Mouse (Mus musculus) hindbrain, embryonic 12.5 days (tissue): ENCODE measurements around the gene Il10rb. TPM values are rescaled to one million over a fixed set of nuclear protein-coding genes. Genes with fewer than 3 reads are reported as not detected.
"Not testable (repeated sequence)": the region's sequence is repeated elsewhere in the genome, so short reads cannot be mapped to it uniquely, and the experiment has no call there.

Experiments used
- ATAC-seq: fragments of 200-750 bp; cut with Nextera tagmentation; 2 replicates; pipeline ENCODE4 v1.8.0; 2017; ENCODE audit warnings: moderate TSS enrichment; ENCODE audit not compliant: low FRiP score
- H3K27ac ChIP-seq: fragments of 300-500 bp; sonication (generic); 2 replicates; pipeline ENCODE4 v1.5.1; 2016; ENCODE audit warnings: mild to moderate bottlenecking
- H3K27me3 ChIP-seq: fragments of 300-500 bp; sonication (generic); 2 replicates; pipeline ENCODE4 v1.6.1; 2016; ENCODE audit warnings: mild to moderate bottlenecking
- H3K36me3 ChIP-seq: fragments of 300-500 bp; sonication (generic); 2 replicates; pipeline ENCODE4 v1.6.1; 2016; ENCODE audit warnings: mild to moderate bottlenecking
- H3K4me1 ChIP-seq: fragments of 300-500 bp; sonication (generic); 2 replicates; pipeline ENCODE4 v1.6.1; 2016
- H3K4me2 ChIP-seq: fragments of 300-500 bp; sonication (generic); replicated peaks from 2 replicates; pipeline ENCODE4 v1.6.1; 2016; ENCODE audit warnings: mild to moderate bottlenecking
- H3K4me3 ChIP-seq: fragments of 300-500 bp; sonication (generic); 2 replicates; pipeline ENCODE4 v1.5.1; 2016; ENCODE audit warnings: mild to moderate bottlenecking
- H3K9ac ChIP-seq: fragments of 300-500 bp; sonication (generic); 2 replicates; pipeline ENCODE4 v1.6.1; 2016; ENCODE audit warnings: mild to moderate bottlenecking, moderate library complexity
- H3K9me3 ChIP-seq: fragments of 300-500 bp; sonication (generic); replicated peaks from 2 replicates; pipeline ENCODE4 v1.6.1; 2016; ENCODE audit warnings: mild to moderate bottlenecking
- WGBS: fragments of 180-500 bp; shearing (Covaris S2); methylation state at CpG from one replicate; pipeline ENCODE4 v1.1.7; 2016; 5-methylcytosine and 5-hydroxymethylcytosine counted together
- polyA plus RNA-seq: library from polyadenylated mRNA; unstranded; fragments of >200 nt; fragmentation: Nextera tagmentation; extraction: Ambion mirVana; gene quantifications from 2 replicates; pipeline ENCODE4 v1.2.1, GENCODE M21; 2016

The Il10rb gene
- polyA plus RNA-seq, 1 experiment from 2014 or later: 8.5 TPM

DNA sequence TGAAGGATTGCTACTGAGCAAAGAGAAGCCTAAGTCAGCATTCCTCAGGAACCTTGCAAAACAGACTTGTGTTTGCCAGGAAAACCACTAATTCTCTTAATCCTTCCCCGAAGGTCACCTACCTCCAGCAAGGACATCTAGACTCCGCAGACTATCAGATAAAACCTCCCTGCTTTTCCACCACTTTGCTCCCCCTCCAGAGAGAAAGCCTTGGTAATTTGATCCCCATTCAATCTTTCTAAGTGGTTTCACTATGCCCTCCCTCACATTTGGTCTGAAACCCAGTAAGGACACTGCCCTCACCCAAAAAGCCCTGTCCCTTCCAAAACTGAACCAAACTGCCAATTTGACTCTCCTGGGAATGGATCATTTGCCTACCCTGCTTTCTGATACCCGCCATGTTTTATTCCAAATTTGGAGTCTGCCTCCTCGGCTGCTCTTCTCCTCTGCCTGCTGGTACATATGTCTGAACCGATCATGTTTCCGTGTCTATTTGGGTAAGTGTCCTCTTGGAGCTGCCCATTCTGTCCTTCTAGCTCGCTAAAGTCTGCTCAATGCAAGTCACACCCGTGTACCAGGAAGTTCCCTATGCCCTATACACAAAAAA, 22.4 kb downstream of the Il10rb start:
- Histone ChIP-seq H3K4me1 (peaks cover 5% of the 10 kb centered on the region; the same call in 1 of the 2 replicates), H3K9ac (no peak overlapping the region), H3K27ac (no peak overlapping the region), H3K9me3 (no peaks in the 10 kb centered on the region), H3K4me3 (no peak overlapping the region), H3K36me3 (no peaks in the 10 kb centered on the region), H3K4me2 (no peak overlapping the region), H3K27me3 (no peaks in the 10 kb centered on the region)
- 73% methylated on average over 8 of the region's 8 CpGs for WGBS
- ATAC-seq: no peak

DNA sequence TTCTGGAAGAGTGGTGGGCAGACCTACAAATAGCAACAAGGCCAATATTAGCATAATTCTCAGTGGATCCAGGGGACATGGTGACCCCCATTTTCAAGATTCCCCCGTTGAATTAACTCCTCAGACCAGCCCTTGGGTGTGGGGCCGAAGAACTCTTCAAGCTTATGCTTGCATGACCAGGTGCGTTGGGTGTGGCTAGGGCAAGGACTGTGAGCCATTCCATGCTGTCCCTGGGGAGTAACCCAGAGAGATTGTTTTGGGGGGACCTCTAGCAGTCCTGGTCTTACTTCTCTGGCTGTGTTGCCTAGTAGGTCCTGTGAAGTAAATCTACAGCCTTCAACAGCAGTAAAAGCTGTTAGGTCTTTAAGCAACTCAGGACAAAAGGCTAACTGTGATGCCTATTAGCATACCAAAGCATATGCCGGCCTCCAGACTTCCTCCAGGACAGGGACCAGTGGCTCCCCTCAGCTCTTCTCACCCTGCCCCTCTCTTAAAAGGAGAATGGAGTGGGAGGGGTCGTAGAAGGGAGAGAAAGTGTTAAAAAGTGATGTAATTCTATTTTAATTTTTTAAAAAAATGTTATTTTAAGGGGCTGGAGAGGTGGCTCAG, 26.9 kb downstream of the Il10rb start:
- Histone ChIP-seq H3K27me3 (no peaks in the 10 kb centered on the region), H3K4me3 (no peak overlapping the region), H3K9ac (no peak overlapping the region), H3K4me2 (no peak overlapping the region), H3K9me3 (no peaks in the 10 kb centered on the region), H3K27ac (no peak overlapping the region), H3K4me1 (peaks cover 5% of the 10 kb centered on the region; the same call in 1 of the 2 replicates), H3K36me3 (no peaks in the 10 kb centered on the region)
- ATAC-seq: no peak
- 29% methylated on average over 5 of the region's 5 CpGs for WGBS

DNA sequence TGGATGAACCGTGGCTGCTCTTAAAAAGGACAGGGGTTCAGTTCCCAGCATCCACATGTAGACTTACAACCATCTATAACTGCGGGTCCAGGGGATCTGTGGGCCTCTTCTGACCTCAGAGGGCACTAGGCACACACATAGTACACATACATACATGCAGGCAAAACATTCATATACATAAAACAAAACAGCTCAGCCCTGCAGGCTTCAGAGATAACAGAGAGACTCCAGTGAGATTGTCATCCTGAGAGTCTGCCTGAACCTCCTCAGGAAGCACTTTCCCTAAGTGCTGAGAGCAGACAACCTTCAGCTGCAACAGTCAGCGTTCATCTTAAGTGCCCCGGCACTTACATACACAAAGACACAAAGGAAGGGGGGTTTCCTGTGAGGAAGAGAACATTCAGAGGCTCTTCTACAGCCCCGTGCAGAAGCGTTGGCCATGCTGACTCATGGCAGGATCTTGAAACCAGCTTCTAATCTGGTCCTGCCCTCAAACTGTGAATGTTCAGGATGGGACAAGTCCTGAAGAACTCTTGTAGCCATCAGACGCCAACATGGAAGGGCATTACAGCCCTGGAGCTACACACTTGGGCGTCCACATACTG, 27.5 kb downstream of the Il10rb start:
- no peaks in the 10 kb centered on the region for H3K9me3 ChIP-seq
- no peak overlapping the region for H3K27ac ChIP-seq
- no peak overlapping the region for H3K9ac ChIP-seq
- no peaks in the 10 kb centered on the region for H3K27me3 ChIP-seq
- H3K4me2 ChIP-seq: no peak overlapping the region
- no peak overlapping the region for H3K4me3 ChIP-seq
- 61% methylated on average over 8 of the region's 8 CpGs for WGBS
- no peak for ATAC-seq
- H3K36me3 ChIP-seq: no peaks in the 10 kb centered on the region
- H3K4me1 ChIP-seq: peaks cover 5% of the 10 kb centered on the region; the same call in 1 of the 2 replicates

DNA sequence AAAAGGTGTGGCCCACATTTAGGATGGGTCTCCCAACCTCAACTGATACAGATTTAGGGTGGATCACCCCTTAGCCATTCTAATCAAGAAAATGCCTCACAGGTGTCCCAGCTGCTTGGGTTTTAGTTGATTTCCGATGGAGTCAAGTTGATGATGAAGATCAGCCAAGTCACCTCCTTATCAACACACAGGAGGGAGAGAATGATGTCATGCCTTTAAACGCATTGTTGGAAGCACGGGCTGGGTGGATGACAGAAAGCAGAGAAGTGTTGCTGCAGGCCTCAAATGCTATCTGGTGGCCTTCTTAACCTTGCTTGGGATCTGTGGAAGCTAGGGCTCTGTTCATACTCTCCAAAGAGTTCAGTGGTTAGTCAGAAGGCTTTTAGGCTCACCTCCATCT, 28.2 kb downstream of the Il10rb start:
- H3K9me3 ChIP-seq: no peaks in the 10 kb centered on the region
- peaks cover 5% of the 10 kb centered on the region; the same call in 1 of the 2 replicates for H3K4me1 ChIP-seq
- H3K9ac ChIP-seq: no peak overlapping the region
- H3K27me3 ChIP-seq: no peaks in the 10 kb centered on the region
- no peak overlapping the region for H3K4me3 ChIP-seq
- H3K4me2 ChIP-seq: no peak overlapping the region
- no peaks in the 10 kb centered on the region for H3K36me3 ChIP-seq
- 89% methylated on average over 3 of the region's 3 CpGs for WGBS
- no peak overlapping the region for H3K27ac ChIP-seq
- ATAC-seq: no peak

DNA sequence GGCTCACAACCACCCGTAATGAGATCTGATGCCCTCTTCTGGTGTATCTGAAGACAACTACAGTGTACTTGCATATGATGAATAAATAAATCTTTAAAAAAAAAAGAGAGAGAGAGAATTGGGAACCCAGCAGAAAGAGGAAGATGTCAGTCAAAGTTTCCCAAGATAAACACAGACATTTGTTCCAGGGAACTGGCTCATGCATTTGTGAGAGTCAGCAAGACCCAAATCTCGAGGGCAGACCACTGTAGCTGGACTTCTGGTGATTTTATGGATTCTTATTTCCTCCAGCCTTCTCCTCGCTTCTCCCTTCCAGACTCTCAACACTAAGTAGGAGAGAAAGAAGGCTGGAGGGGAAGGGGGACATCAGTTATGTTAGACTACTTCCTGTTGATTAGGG, 32.1 kb downstream of the Il10rb start:
- 80% methylated on average over 3 of the region's 3 CpGs for WGBS
- no peak overlapping the region for H3K27ac ChIP-seq
- no peak overlapping the region for H3K9ac ChIP-seq
- H3K36me3 ChIP-seq: no peaks in the 10 kb centered on the region
- H3K9me3 ChIP-seq: no peaks in the 10 kb centered on the region
- no peak overlapping the region for H3K4me2 ChIP-seq
- no peak overlapping the region for H3K4me3 ChIP-seq
- H3K27me3 ChIP-seq: no peaks in the 10 kb centered on the region
- H3K4me1 ChIP-seq: no peaks in the 10 kb centered on the region
- ATAC-seq: no peak

DNA sequence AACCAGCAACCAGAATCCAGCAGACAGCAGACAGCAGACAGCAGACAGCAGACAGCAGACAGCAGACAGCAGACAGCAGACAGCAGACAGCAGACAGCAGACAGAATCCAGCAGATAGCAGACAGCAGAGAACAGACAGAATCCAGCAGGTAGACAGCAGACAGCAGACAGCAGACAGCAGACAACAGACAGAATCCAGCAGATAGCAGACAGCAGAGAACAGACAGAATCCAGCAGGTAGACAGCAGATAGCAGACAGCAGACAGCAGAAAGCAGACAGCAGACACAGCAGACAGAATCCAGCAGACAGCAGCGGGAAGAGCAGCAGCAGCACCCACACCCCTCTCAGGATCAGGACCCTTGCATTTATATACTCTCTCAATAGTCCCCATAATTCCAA, 32.6 kb downstream of the Il10rb start:
- H3K27ac ChIP-seq, H3K4me1 ChIP-seq, ATAC-seq, H3K9me3 ChIP-seq, H3K4me2 ChIP-seq, H3K36me3 ChIP-seq, H3K4me3 ChIP-seq, H3K9ac ChIP-seq, H3K27me3 ChIP-seq: not testable (repeated sequence)
- WGBS: 91% methylated on average over 1 of the region's 1 CpGs

DNA sequence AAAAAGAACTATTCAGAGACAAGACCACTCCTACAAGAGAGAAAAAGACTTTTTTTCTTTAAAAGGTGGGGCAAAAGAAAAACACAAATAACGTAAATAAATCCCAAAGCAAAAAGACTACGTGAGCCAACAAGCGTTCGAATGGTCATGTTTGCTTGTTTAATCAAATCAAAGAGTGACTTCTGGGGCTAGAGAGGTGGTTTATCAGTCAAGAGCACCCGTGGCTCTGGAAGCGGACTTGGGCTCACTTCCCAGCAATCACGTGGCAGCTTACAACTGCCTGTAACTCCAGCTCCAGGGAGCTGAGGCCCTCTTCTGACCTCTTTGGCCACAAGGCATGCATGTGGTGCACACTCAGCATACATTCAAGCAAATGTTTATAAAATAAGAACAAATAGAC, 35.4 kb downstream of the Il10rb start:
- Histone ChIP-seq H3K9ac (no peak overlapping the region), H3K4me1 (no peaks in the 10 kb centered on the region), H3K9me3 (no peaks in the 10 kb centered on the region), H3K4me3 (no peak overlapping the region), H3K36me3 (no peaks in the 10 kb centered on the region), H3K4me2 (no peak overlapping the region), H3K27me3 (no peaks in the 10 kb centered on the region), H3K27ac (no peak overlapping the region)
- 64% methylated on average over 7 of the region's 7 CpGs for WGBS
- no peak for ATAC-seq

DNA sequence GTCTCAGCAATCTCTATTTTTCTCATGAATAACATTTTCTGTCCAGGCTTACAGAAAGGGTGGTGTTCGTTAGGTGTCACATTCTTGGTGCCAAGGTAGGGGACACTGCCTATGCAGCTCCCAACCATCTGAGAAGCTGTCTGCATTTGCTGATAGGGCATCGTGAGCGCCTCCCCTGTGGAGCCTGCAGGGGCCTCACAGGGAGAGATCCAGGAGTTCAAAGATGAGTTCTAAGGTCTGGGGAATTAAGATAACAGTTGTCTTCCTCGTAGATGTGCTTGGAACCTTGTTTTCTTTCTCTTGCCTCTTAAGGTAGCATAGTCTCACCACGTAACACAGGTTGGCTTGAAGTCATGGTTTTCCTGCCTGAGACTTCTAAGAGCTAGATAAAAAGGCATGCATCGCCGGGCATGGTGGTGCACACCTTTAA, 35.9 kb downstream of the Il10rb start:
- H3K27me3 ChIP-seq: no peaks in the 10 kb centered on the region
- no peak overlapping the region for H3K9ac ChIP-seq
- ATAC-seq: no peak
- no peak overlapping the region for H3K4me2 ChIP-seq
- H3K36me3 ChIP-seq: no peaks in the 10 kb centered on the region
- H3K27ac ChIP-seq: no peak overlapping the region
- no peak overlapping the region for H3K4me3 ChIP-seq
- H3K9me3 ChIP-seq: no peaks in the 10 kb centered on the region
- H3K4me1 ChIP-seq: no peaks in the 10 kb centered on the region
- WGBS: 84% methylated on average over 7 of the region's 7 CpGs

DNA sequence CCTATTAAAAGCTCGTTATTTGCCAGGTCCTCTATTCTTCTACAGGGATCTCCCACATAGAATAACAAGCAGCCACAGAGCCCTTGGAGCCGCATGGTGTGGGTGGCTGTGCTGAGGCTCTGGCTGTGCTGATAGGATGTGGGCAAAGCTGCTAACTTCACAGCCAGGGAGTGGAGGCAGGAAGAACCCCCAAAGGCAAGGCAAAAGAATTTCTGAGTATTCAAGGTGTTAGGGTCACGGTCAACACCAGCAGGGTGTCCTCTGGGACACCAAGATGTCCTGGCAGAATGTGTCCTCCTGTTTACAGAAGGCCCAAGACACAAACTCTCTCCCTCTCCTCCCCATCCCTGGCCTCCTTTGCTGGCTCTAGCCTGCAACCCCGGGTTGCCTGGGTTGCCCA, 36.5 kb downstream of the Il10rb start:
- no peak for ATAC-seq
- Histone ChIP-seq H3K9ac (no peak overlapping the region), H3K9me3 (no peaks in the 10 kb centered on the region), H3K27ac (no peak overlapping the region), H3K36me3 (no peaks in the 10 kb centered on the region), H3K27me3 (no peaks in the 10 kb centered on the region), H3K4me2 (no peak overlapping the region), H3K4me3 (no peak overlapping the region), H3K4me1 (no peaks in the 10 kb centered on the region)
- WGBS: 74% methylated on average over 4 of the region's 4 CpGs

DNA sequence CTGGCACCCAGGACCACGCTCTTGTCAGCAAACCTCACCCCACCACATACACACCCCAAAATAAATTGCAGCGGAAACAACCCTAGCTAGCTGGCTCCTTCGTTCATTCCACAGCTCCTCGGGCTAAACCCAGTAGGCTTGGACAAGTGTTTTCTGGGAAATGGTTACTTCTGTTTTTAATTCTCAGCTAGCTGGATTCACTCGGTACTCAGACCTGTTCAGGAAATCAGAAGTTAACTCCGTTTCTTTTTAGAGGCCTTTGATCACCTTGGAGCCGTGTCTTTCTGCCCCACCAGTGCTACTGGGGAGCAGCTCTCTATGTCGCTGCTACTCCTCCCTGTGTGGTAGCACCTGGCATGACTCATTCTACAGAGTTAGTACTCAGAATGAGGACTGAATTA, 37.2 kb downstream of the Il10rb start:
- H3K9me3 ChIP-seq: no peaks in the 10 kb centered on the region
- H3K4me3 ChIP-seq: no peak overlapping the region
- H3K27me3 ChIP-seq: no peaks in the 10 kb centered on the region
- no peaks in the 10 kb centered on the region for H3K4me1 ChIP-seq
- H3K36me3 ChIP-seq: no peaks in the 10 kb centered on the region
- no peak overlapping the region for H3K9ac ChIP-seq
- H3K4me2 ChIP-seq: no peak overlapping the region
- 72% methylated on average over 8 of the region's 8 CpGs for WGBS
- no peak for ATAC-seq
- H3K27ac ChIP-seq: no peak overlapping the region

DNA sequence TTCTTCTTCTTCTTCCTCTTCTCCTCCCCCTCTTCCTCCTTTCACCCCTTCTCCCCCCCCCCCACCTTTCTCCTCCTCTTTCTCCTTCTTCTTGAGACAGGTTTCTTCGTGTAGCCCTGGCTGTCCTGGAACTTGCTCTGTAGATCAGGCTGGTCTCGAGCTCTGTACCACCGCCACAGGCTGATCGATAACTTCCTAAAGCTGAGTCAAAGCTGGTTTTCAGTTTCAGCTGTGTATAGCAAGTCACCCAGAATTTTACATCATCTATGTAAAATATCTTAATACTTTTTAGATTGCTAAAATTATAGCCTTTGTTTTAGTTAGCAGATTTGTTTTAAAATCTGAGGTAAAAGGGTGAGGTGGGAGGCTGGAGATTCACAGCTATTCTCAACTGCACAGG, 38.9 kb downstream of the Il10rb start:
- Histone ChIP-seq H3K4me2 (no peak overlapping the region), H3K4me1 (no peaks in the 10 kb centered on the region), H3K9me3 (no peaks in the 10 kb centered on the region), H3K27me3 (no peaks in the 10 kb centered on the region), H3K9ac (no peak overlapping the region), H3K36me3 (no peaks in the 10 kb centered on the region), H3K27ac (no peak overlapping the region), H3K4me3 (no peak overlapping the region)
- WGBS: 89% methylated on average over 4 of the region's 4 CpGs
- no peak for ATAC-seq

DNA sequence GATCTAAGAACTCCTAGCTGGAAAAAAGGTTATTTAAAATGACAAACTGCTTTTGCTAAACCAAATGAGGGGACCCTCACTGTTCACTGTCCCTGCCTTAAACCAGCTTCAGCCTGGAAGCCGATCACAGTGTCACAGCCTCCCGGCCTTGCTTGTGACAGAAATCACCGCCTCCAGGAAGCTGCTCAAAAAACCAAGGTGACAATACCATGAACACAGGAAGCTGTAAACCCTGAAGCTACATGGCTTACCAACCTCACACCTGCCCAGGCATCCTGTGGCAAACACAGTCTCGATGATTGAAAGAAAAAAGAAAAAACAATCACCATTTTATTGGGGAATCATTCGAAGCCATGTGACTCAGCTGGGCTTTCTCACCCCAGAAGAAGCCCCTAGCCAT, 39.6 kb downstream of the Il10rb start:
- no peaks in the 10 kb centered on the region for H3K9me3 ChIP-seq
- no peaks in the 10 kb centered on the region for H3K36me3 ChIP-seq
- 81% methylated on average over 5 of the region's 5 CpGs for WGBS
- no peak overlapping the region for H3K27ac ChIP-seq
- no peak overlapping the region for H3K4me3 ChIP-seq
- H3K27me3 ChIP-seq: no peaks in the 10 kb centered on the region
- ATAC-seq: no peak
- H3K4me1 ChIP-seq: no peaks in the 10 kb centered on the region
- H3K4me2 ChIP-seq: no peak overlapping the region
- H3K9ac ChIP-seq: no peak overlapping the region
